14 mouse cellular contexts compared by ENCODE assay signal in the genomic region with DNA sequence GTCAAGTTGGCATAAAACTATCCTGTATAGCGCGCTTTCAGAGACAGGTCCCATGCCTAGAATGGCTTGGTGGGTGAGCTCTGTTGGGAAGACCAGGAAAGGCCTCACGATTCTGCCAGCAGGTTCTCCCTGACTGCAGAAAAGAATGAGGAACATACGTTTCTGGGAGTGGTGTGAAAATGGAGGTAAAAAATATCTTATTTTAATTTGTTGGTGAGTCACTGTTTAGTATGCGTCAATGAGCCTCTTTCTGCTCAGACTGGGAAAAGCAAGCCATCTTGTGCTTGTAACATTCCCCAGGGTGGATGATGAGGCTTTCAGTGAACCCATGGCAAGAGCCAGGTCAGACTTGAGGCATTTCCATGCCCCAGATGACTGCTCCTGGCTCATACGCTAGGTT.
A peak's percentile ranks its signal among the peaks of the same experiment; 100 is the strongest.
DNase-seq lines count a peak whose midpoint lies in the region; ATAC-seq and TF ChIP-seq lines count a peak whose summit lies in the region.
"Had no signal": no experiment of that assay in that cellular context is flagged by ENCODE, and none has a peak within 500 bp of the region (broad histone marks: within the 10 kb centered on the region; RNA-seq: fewer than 3 reads in every experiment).

No protein-coding gene starts in this region.

- no peak for TF ChIP-seq CTCF in heart, adult 2 months (IDR thresholded peaks at IDR 0.05)

- no peak overlapping the region for H3K9ac ChIP-seq in heart, embryonic 15.5 days
- no peak overlapping the region for H3K9ac ChIP-seq in heart, adult 2 months (ENCODE audit: low read depth, low read length)

- 90% methylated on average over 6 of the region's 6 CpGs for WGBS in heart, embryonic 15.5 days
- 94% methylated on average over 6 of the region's 6 CpGs for WGBS in heart, adult 2 months

- H3K4me2 ChIP-seq in heart, embryonic 15.5 days: no peak overlapping the region

- no peak for TF ChIP-seq POLR2A in heart, adult 2 months (IDR thresholded peaks at IDR 0.05; ENCODE audit: insufficient read depth, low read depth, low read length)

- DNase-seq in heart, adult 2 months: no peak
- DNase-seq in right cerebral cortex, postnatal 25 days: peak; percentile 23
- no peak for DNase-seq in right cerebral cortex, postnatal 4 days
- no peak for DNase-seq in adrenal gland, adult (ENCODE audit: inconsistent age in 2 of 2, low spot score in 1 of 2)
- DNase-seq in cerebellum, postnatal 10 days: no peak
- DNase-seq: cerebellum, adult 9-10 months; lung, adult 2 months; thymus, adult 18-20 months had no signal

- H3K4me3 ChIP-seq in heart, embryonic 15.5 days: no peak overlapping the region
- H3K4me3 ChIP-seq in heart, adult 2 months: no peak overlapping the region
- H3K4me3 ChIP-seq: embryonic facial prominence, embryonic 10.5 days; layer of hippocampus, adult 2 months had no signal

- H3K36me3 ChIP-seq in heart, embryonic 15.5 days: peaks cover 38% of the 10 kb centered on the region
- no peaks in the 10 kb centered on the region for H3K36me3 ChIP-seq in heart, adult 2 months (ENCODE audit: control insufficient read depth, insufficient read depth, low read length)

- H3K79me2 ChIP-seq in heart, adult 2 months (replicated peaks; ENCODE audit: control insufficient read depth, insufficient read depth, low read length): no peaks in the 10 kb centered on the region

- TF ChIP-seq EP300 in heart, adult 2 months (IDR thresholded peaks at IDR 0.05; ENCODE audit: insufficient read depth, low read depth, low read length): no peak

- no peaks in the 10 kb centered on the region for H3K9me3 ChIP-seq in heart, embryonic 15.5 days (replicated peaks)
- H3K9me3 ChIP-seq: embryonic facial prominence, embryonic 10.5 days; G1E had no signal

- H3K4me1 ChIP-seq in heart, embryonic 15.5 days (replicated peaks): peaks cover 13% of the 10 kb centered on the region
- H3K4me1 ChIP-seq in heart, adult 2 months (ENCODE audit: control insufficient read depth, insufficient read depth, low read length): no peaks in the 10 kb centered on the region; the same call in 1 of the 2 replicates
- H3K4me1 ChIP-seq: embryonic facial prominence, embryonic 10.5 days had no signal

- ATAC-seq in heart, embryonic 15.5 days (replicated peaks; ENCODE audit: insufficient number of reproducible peaks, insufficient read depth, low FRiP score, low read depth): no peak
- ATAC-seq in erythroid progenitor cell, adult 5-6 weeks (replicated peaks; ENCODE audit: low FRiP score, poor library complexity, severe bottlenecking): peak; percentile 40; the same call in 1 of the 2 replicates

- no peaks in the 10 kb centered on the region for H3K27me3 ChIP-seq in heart, embryonic 15.5 days
- no peaks in the 10 kb centered on the region for H3K27me3 ChIP-seq in heart, adult 2 months (ENCODE audit: control insufficient read depth, insufficient read depth, low read length)

- peak overlapping the region; percentile 69 for H3K27ac ChIP-seq in heart, embryonic 15.5 days
- no peak overlapping the region for H3K27ac ChIP-seq in heart, adult 2 months
- H3K27ac ChIP-seq: embryonic facial prominence, embryonic 10.5 days; layer of hippocampus, adult 2 months; macrophage had no signal

- intact Hi-C loops in heart, adult 2 months (cut with DNase I): loop anchor here (10.0 kb wide), 1 partner anchor 195 kb away; no protein-coding TSS in a partner anchor
